Comparison of ENCODE assay signal across 8 mouse cellular contexts in genomic region chr8:91531971-91532370, GRCm38 (mm10).
DNase-seq lines count a peak whose midpoint lies in the region.

No protein-coding gene starts in this region.

- no peak overlapping the region for H3K27ac ChIP-seq in limb, embryonic 10.5 days

- WGBS in limb, embryonic 10.5 days, result 11% methylated on average over 8 of the region's 8 CpGs

- DNase-seq in 3134 (ENCODE audit: extremely low read depth, insufficient read length, low spot score), result peak; percentile 25
- peak; percentile 14 for DNase-seq in MEL-GATA-1-ER (ENCODE audit: extremely low read depth, low read depth)
- DNase-seq in cerebellum, adult 8-10 months, result peak; percentile 82
- DNase-seq in frontal cortex, postnatal 36 days (ENCODE audit: low spot score in 2 of 2), result peak; percentile 74 to 77
- DNase-seq in induced T-regulatory cell, adult 2 months (ENCODE audit: low read depth), result peak; percentile 62
- DNase-seq in limb, embryonic 10.5 days (ENCODE audit: low spot score), result peak; percentile 88
- peak; percentile 59 for DNase-seq in naive thymus-derived CD4-positive, alpha-beta T cell, adult 2 months (ENCODE audit: low read depth)
- peak; percentile 58 for DNase-seq in thymus, postnatal 0 days (ENCODE audit: low spot score)

- peaks cover 95% of the 10 kb centered on the region for H3K27me3 ChIP-seq in limb, embryonic 10.5 days (ENCODE audit: low read depth, poor library complexity, severe bottlenecking)

- no peaks in the 10 kb centered on the region for H3K9me3 ChIP-seq in limb, embryonic 10.5 days (replicated peaks)

- peaks cover 30% of the 10 kb centered on the region for H3K4me1 ChIP-seq in limb, embryonic 10.5 days

- H3K4me3 ChIP-seq in limb, embryonic 10.5 days, result no peak overlapping the region

- no peaks in the 10 kb centered on the region; the same call in 1 of the 2 replicates for H3K36me3 ChIP-seq in limb, embryonic 10.5 days

Comparison
In these comparisons a context has a peak if more than half of its experiments do, and no peak if none do; other contexts are left out.
1. DNase-seq: peak in every context shown above with its lines; median percentile 88 in limb, embryonic 10.5 days; 82 in cerebellum, adult 8-10 months; 76 in frontal cortex, postnatal 36 days; 62 in induced T-regulatory cell, adult 2 months; 59 in naive thymus-derived CD4-positive, alpha-beta T cell, adult 2 months; 58 in thymus, postnatal 0 days; 25 in 3134; 14 in MEL-GATA-1-ER.